Mouse (Mus musculus) lung, postnatal 0 days (tissue): ENCODE data around the gene Sgip1.
A peak's percentile ranks its signal among the peaks of the same experiment; 100 is the strongest.

Experiments used
- CTCF ChIP-seq: IDR thresholded peaks from 2 replicates; pipeline ENCODE4 v1.5.1; 2016; ENCODE audit warnings: antibody characterized with exemption, mild to moderate bottlenecking
- EP300 ChIP-seq: IDR thresholded peaks from 2 replicates; pipeline ENCODE4 v1.6.1; 2016; ENCODE audit warnings: antibody characterized with exemption, mild to moderate bottlenecking, control low read depth

DNA sequence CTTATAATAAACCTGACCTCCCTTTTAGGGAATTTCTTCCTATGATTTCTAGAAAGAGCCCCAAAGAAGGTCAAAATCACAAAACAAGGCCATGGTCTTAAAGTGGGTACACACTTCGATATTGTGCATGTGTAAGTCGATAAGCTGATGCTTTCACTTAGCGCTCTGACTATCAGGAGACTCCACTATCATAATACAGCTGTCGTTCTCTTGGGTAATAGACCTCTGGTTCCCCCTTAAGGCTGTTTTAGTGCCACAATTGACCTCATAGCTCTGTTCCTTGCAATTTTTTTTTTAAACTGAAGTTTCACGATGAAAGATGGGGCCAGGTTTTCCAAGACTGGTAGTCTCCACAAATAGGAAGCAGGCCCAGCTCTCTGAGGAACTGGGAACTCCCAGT is 238.3 kb downstream of the Sgip1 start:
- 0 out of 2 replicates have a peak, but pooled peaks have one; percentile 27 for TF ChIP-seq CTCF
- TF ChIP-seq EP300, result no peak
